Mouse (Mus musculus) limb, embryonic 12.5 days (tissue): ENCODE measurements at regions not wholly inside any gene's neighbourhood (a gene's known extent, or its start where the extent isn't known, plus 50 kb on each side); places are given as distances from the start of the nearest gene placed in this dataset.

Experiments
- ATAC-seq: fragments of 200-750 bp; cut with Nextera tagmentation; 2 replicates; pipeline ENCODE4 v1.8.0; 2017; ENCODE audit warnings: low read depth, moderate TSS enrichment; ENCODE audit not compliant: insufficient number of reproducible peaks, insufficient read depth, low FRiP score, low TSS enrichment
- H3K27ac ChIP-seq: fragments of 300-500 bp; sonication (generic); 2 replicates; pipeline ENCODE4 v1.5.1; 2016; ENCODE audit warnings: mild to moderate bottlenecking, moderate library complexity
- H3K27me3 ChIP-seq: fragments of 300-500 bp; sonication (generic); 2 replicates; pipeline ENCODE4 v1.6.1; 2016; ENCODE audit warnings: mild to moderate bottlenecking, moderate library complexity
- H3K36me3 ChIP-seq: fragments of 300-500 bp; sonication (generic); 2 replicates; pipeline ENCODE4 v1.6.1; 2016; ENCODE audit warnings: mild to moderate bottlenecking, moderate library complexity
- H3K4me1 ChIP-seq: fragments of 300-500 bp; sonication (generic); replicated peaks from 2 replicates; pipeline ENCODE4 v1.6.1; 2016
- H3K4me2 ChIP-seq: fragments of 300-500 bp; sonication (generic); 2 replicates; pipeline ENCODE4 v1.6.1; 2016; ENCODE audit warnings: mild to moderate bottlenecking, moderate library complexity
- H3K4me3 ChIP-seq: fragments of 300-500 bp; sonication (generic); replicated peaks from 2 replicates; pipeline ENCODE4 v1.5.1; 2016; ENCODE audit warnings: mild to moderate bottlenecking
- H3K9ac ChIP-seq: fragments of 300-500 bp; sonication (generic); replicated peaks from 2 replicates; pipeline ENCODE4 v1.6.1; 2016; ENCODE audit warnings: mild to moderate bottlenecking, moderate library complexity
- H3K9me3 ChIP-seq: fragments of 300-500 bp; sonication (generic); 2 replicates; pipeline ENCODE4 v1.6.1; 2016; ENCODE audit warnings: mild to moderate bottlenecking, moderate library complexity
- WGBS: fragments of 180-500 bp; shearing (Covaris S2); methylation state at CpG from one replicate; pipeline ENCODE4 v1.1.7; 2016; 5-methylcytosine and 5-hydroxymethylcytosine counted together

- no peak for ATAC-seq
- WGBS, result 53% methylated on average over 2 of the region's 2 CpGs
- Histone ChIP-seq H3K4me1 (no peaks in the 10 kb centered on the region), H3K27ac (no peak overlapping the region), H3K4me3 (no peak overlapping the region), H3K9me3 (no peaks in the 10 kb centered on the region), H3K4me2 (no peak overlapping the region), H3K36me3 (no peaks in the 10 kb centered on the region), H3K9ac (no peak overlapping the region), H3K27me3 (no peaks in the 10 kb centered on the region)
Measured at GRCm38 (mm10) chr2:105454353-105454752, 55.2 kb upstream of the Rcn1 start.

GRCm38 (mm10) chr2:105454836-105455235 is 55.7 kb upstream of the Rcn1 start:
- Histone ChIP-seq H3K27ac (no peak overlapping the region), H3K4me3 (no peak overlapping the region)
- no peak for ATAC-seq

GRCm38 (mm10) chr2:105458643-105459042 is 59.5 kb upstream of the Rcn1 start:
- Histone ChIP-seq H3K4me2 (no peak overlapping the region), H3K9ac (no peak overlapping the region), H3K4me1 (no peaks in the 10 kb centered on the region), H3K4me3 (no peak overlapping the region), H3K27ac (no peak overlapping the region), H3K27me3 (no peaks in the 10 kb centered on the region), H3K36me3 (no peaks in the 10 kb centered on the region), H3K9me3 (no peaks in the 10 kb centered on the region)
- ATAC-seq, result no peak
- WGBS, result 83% methylated on average over 4 of the region's 4 CpGs

More at GRCm38 (mm10) chr2:105454836-105455235, 55.7 kb upstream of the Rcn1 start:
- no peak overlapping the region for H3K4me2 ChIP-seq
- H3K9ac ChIP-seq, result no peak overlapping the region
- no peaks in the 10 kb centered on the region for H3K4me1 ChIP-seq
- no peaks in the 10 kb centered on the region for H3K27me3 ChIP-seq
- H3K36me3 ChIP-seq, result no peaks in the 10 kb centered on the region
- H3K9me3 ChIP-seq, result no peaks in the 10 kb centered on the region

GRCm38 (mm10) chr2:105459512-105459911 is 60.4 kb upstream of the Rcn1 start:
- no peaks in the 10 kb centered on the region for H3K4me1 ChIP-seq
- no peak overlapping the region for H3K9ac ChIP-seq
- ATAC-seq, result no peak
- H3K4me2 ChIP-seq, result no peak overlapping the region
- H3K36me3 ChIP-seq, result no peaks in the 10 kb centered on the region
- no peaks in the 10 kb centered on the region for H3K9me3 ChIP-seq
- no peak overlapping the region for H3K4me3 ChIP-seq
- no peak overlapping the region for H3K27ac ChIP-seq
- no peaks in the 10 kb centered on the region for H3K27me3 ChIP-seq
- 80% methylated on average over 9 of the region's 9 CpGs for WGBS

GRCm38 (mm10) chr2:105465630-105466029 is 66.5 kb upstream of the Rcn1 start:
- Histone ChIP-seq H3K36me3 (no peaks in the 10 kb centered on the region), H3K9me3 (no peaks in the 10 kb centered on the region), H3K9ac (no peak overlapping the region), H3K4me3 (no peak overlapping the region), H3K4me1 (no peaks in the 10 kb centered on the region), H3K27ac (no peak overlapping the region), H3K4me2 (no peak overlapping the region), H3K27me3 (no peaks in the 10 kb centered on the region)
- ATAC-seq, result no peak
- 82% methylated on average over 6 of the region's 6 CpGs for WGBS

- H3K4me3 ChIP-seq, result no peak overlapping the region
- H3K4me2 ChIP-seq, result no peak overlapping the region
- 42% methylated on average over 5 of the region's 5 CpGs for WGBS
- no peak overlapping the region for H3K27ac ChIP-seq
- H3K9ac ChIP-seq, result no peak overlapping the region
- H3K36me3 ChIP-seq, result no peaks in the 10 kb centered on the region
- H3K4me1 ChIP-seq, result no peaks in the 10 kb centered on the region
- H3K9me3 ChIP-seq, result no peaks in the 10 kb centered on the region
- H3K27me3 ChIP-seq, result no peaks in the 10 kb centered on the region
- ATAC-seq, result no peak
Measured at GRCm38 (mm10) chr2:105468930-105469329, 69.8 kb upstream of the Rcn1 start.

GRCm38 (mm10) chr2:105476028-105476677 is 77.0 kb upstream of the Rcn1 start:
- 76% methylated on average over 7 of the region's 7 CpGs for WGBS

GRCm38 (mm10) chr2:105481990-105482592 is 83.0 kb upstream of the Rcn1 start:
- no peak overlapping the region for H3K4me2 ChIP-seq
- H3K9me3 ChIP-seq, result no peaks in the 10 kb centered on the region
- H3K4me3 ChIP-seq, result no peak overlapping the region
- H3K4me1 ChIP-seq, result no peaks in the 10 kb centered on the region
- WGBS, result 70% methylated on average over 11 of the region's 11 CpGs
- H3K27me3 ChIP-seq, result peaks cover 9% of the 10 kb centered on the region; the same call in 1 of the 2 replicates
- no peak overlapping the region for H3K27ac ChIP-seq
- no peak for ATAC-seq
- H3K9ac ChIP-seq, result no peak overlapping the region
- H3K36me3 ChIP-seq, result no peaks in the 10 kb centered on the region

More at GRCm38 (mm10) chr2:105476028-105476677, 77.0 kb upstream of the Rcn1 start:
- no peak overlapping the region for H3K4me2 ChIP-seq
- no peak overlapping the region for H3K27ac ChIP-seq
- H3K36me3 ChIP-seq, result no peaks in the 10 kb centered on the region
- H3K4me3 ChIP-seq, result no peak overlapping the region
- peak; percentile 49; the same call in 1 of the 2 replicates for ATAC-seq
- H3K9me3 ChIP-seq, result no peaks in the 10 kb centered on the region
- H3K9ac ChIP-seq, result no peak overlapping the region
- no peaks in the 10 kb centered on the region for H3K4me1 ChIP-seq
- H3K27me3 ChIP-seq, result peaks cover 9% of the 10 kb centered on the region; the same call in 1 of the 2 replicates

- H3K9ac ChIP-seq, result no peak overlapping the region
- WGBS, result 62% methylated on average over 3 of the region's 3 CpGs
Measured at GRCm38 (mm10) chr2:105484496-105484895, 85.4 kb upstream of the Rcn1 start.

GRCm38 (mm10) chr2:105485286-105485685 is 86.2 kb upstream of the Rcn1 start:
- no peak for ATAC-seq
- Histone ChIP-seq H3K27me3 (peaks cover 7% of the 10 kb centered on the region; the same call in 1 of the 2 replicates), H3K4me2 (no peak overlapping the region), H3K4me3 (no peak overlapping the region), H3K9ac (no peak overlapping the region), H3K27ac (no peak overlapping the region), H3K36me3 (no peaks in the 10 kb centered on the region), H3K9me3 (no peaks in the 10 kb centered on the region), H3K4me1 (no peaks in the 10 kb centered on the region)
- WGBS, result 84% methylated on average over 8 of the region's 8 CpGs

More at GRCm38 (mm10) chr2:105484496-105484895, 85.4 kb upstream of the Rcn1 start:
- H3K9me3 ChIP-seq, result no peaks in the 10 kb centered on the region
- ATAC-seq, result no peak
- no peak overlapping the region for H3K27ac ChIP-seq
- H3K36me3 ChIP-seq, result no peaks in the 10 kb centered on the region
- H3K27me3 ChIP-seq, result peaks cover 9% of the 10 kb centered on the region; the same call in 1 of the 2 replicates
- H3K4me3 ChIP-seq, result no peak overlapping the region
- no peak overlapping the region for H3K4me2 ChIP-seq
- H3K4me1 ChIP-seq, result no peaks in the 10 kb centered on the region

GRCm38 (mm10) chr2:105495796-105496195 is 96.7 kb upstream of the Rcn1 start:
- Histone ChIP-seq H3K9ac (no peak overlapping the region), H3K27me3 (no peaks in the 10 kb centered on the region), H3K4me3 (no peak overlapping the region), H3K36me3 (no peaks in the 10 kb centered on the region), H3K9me3 (no peaks in the 10 kb centered on the region), H3K27ac (no peak overlapping the region), H3K4me2 (no peak overlapping the region), H3K4me1 (no peaks in the 10 kb centered on the region)
- 59% methylated on average over 13 of the region's 13 CpGs for WGBS
- no peak for ATAC-seq

- no peaks in the 10 kb centered on the region for H3K9me3 ChIP-seq
- H3K4me2 ChIP-seq, result no peak overlapping the region
- H3K9ac ChIP-seq, result no peak overlapping the region
- no peak overlapping the region for H3K27ac ChIP-seq
- no peaks in the 10 kb centered on the region for H3K4me1 ChIP-seq
- H3K36me3 ChIP-seq, result no peaks in the 10 kb centered on the region
- H3K27me3 ChIP-seq, result no peaks in the 10 kb centered on the region
- H3K4me3 ChIP-seq, result no peak overlapping the region
- WGBS, result 63% methylated on average over 2 of the region's 2 CpGs
- ATAC-seq, result no peak
Measured at GRCm38 (mm10) chr2:105504197-105504596, 105.1 kb upstream of the Rcn1 start.
